Mouse (Mus musculus): ENCODE data around the gene Ccdc39. TPM values are rescaled to one million over a fixed set of nuclear protein-coding genes. Genes with fewer than 3 reads are reported as not detected.

Ccdc39 gene
- polyA plus RNA-seq (2012; rRNA removed) = 0.05 and 0.11 TPM in 2 replicates

GRCm38 (mm10) chr3:33843801-33844632 is at the start of gene Ccdc39:
Gene Ccdc39 (minus strand): TSS chr3:33844310.

GRCm38 (mm10) chr3:33799617-33800512 is 44.2 kb downstream of the Ccdc39 start, which contains the start of gene Ttc14:
Gene Ttc14 (plus strand): TSS chr3:33799832.

Other genes starting within 250 kb of the Ccdc39 start
- 7.2 and 17.0 TPM in 2 replicates for gene Ttc14, start 44.5 kb downstream of the Ccdc39 start, polyA plus RNA-seq (2012; rRNA removed)
- 0.59 and 1.0 TPM in 2 replicates for gene Fxr1, start 175.6 kb upstream of the Ccdc39 start, polyA plus RNA-seq (2012; rRNA removed)
- gene Dnajc19, start 237.0 kb upstream of the Ccdc39 start, polyA plus RNA-seq (2012; rRNA removed) = 33.2 and 39.1 TPM in 2 replicates